Mouse (Mus musculus): ENCODE measurements around the gene Slc16a10.

The Slc16a10 gene

DNA sequence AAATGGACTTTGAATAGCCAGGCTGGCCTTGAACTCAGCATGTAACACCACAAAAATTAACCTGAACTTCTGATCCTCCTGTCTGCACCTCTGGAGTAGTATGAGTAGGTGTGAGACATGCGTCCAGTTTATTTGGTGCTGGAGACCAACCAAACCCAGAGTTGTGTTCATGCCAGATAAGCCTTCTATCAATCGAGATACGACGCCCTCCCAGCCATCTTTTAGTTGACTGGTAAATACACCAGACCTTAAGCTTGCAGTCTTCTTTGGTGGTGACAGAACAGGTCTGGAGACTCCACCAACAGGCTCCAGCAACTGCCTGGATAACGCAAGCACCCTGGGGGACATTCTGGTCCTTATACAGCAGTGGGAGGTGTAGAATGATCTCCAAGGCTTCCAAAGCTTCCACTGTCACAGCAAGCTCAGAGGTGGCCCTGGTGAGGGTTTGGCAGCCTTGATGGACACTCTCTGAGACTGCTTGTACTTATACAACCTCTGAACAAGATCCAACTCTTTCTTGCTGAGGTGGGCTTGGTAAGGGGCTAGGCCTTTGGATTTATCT, 7.6 kb upstream of the Slc16a10 start:
- DNase-seq (ENCODE audit: low spot score in 2 of 2) = no peak

DNA sequence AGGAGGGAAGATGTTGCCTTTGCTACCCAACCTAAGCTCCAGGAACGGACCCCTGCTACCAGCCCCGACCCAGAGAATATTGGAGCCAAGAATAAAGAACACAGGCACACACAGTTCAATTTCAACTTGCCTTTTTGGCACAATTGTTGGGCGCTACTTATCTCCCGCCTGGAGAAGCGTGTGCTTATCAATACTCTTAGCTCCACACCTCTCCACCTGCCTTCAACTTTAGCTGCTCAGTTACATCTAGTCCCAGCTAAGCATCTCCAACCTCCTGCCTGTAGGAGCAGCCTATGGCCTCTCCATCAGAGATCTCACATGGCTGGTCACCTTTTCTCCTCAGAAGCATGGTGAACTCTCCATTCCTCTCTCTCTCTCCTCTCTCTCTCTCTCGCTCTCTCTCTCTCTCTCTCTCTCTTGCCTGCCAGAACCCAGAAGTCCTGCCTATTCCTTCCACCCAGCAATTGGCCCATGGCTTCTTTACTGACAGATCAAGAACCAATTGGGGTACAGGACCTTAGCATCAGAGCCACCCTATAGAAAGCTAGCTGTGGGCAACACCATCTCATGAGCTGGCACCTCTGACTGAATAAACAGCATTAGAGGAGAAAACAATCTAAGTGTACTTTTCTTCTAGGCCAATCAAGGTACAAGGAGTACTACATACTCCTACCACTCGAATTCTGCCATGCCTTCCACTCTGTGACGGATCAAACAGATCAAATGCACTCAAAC, 5.4 kb upstream of the Slc16a10 start:
- DNase-seq (ENCODE audit: low spot score in 2 of 2) = no peak

DNA sequence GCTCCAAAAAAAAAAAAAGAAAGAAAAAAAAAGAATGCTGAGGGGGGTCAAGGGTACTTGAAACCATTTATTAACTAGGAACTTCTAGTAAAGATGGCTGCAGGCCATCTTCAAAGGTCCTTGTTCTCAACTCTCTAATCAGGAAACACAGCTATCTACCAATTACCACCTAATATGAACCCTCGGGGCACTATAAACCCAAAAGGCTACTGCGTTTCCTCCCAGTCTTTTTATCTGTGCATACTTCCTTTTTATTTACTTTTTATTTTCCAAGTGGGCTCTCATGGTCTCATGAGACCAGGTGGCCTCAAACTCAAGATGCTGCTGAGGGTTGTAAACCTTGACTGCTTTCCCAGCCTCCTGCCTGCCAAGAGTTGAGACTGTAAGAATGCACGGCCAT, 4.4 kb upstream of the Slc16a10 start:
- DNase-seq (ENCODE audit: low spot score in 2 of 2) = no peak

DNA sequence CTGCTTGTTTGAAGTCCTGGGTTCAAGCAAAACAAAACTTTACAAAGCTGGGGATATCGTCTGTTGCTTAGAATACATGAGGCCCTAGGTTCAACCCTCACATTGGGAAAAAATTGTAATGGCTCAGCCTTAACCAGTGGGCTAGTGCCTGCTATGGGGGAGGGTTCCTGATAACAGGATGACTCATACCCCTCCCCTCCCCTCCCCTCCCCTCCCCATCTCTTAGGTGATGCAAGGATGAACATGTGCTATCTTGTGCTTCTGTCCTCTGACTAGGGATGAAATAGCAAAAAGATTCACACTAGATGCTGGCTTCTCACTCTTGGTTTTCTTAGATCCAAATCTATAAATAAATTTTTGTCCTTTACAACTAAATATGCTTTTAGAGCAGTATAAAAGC, 2.8 kb upstream of the Slc16a10 start:
- no peak for DNase-seq (ENCODE audit: low spot score in 2 of 2)

DNA sequence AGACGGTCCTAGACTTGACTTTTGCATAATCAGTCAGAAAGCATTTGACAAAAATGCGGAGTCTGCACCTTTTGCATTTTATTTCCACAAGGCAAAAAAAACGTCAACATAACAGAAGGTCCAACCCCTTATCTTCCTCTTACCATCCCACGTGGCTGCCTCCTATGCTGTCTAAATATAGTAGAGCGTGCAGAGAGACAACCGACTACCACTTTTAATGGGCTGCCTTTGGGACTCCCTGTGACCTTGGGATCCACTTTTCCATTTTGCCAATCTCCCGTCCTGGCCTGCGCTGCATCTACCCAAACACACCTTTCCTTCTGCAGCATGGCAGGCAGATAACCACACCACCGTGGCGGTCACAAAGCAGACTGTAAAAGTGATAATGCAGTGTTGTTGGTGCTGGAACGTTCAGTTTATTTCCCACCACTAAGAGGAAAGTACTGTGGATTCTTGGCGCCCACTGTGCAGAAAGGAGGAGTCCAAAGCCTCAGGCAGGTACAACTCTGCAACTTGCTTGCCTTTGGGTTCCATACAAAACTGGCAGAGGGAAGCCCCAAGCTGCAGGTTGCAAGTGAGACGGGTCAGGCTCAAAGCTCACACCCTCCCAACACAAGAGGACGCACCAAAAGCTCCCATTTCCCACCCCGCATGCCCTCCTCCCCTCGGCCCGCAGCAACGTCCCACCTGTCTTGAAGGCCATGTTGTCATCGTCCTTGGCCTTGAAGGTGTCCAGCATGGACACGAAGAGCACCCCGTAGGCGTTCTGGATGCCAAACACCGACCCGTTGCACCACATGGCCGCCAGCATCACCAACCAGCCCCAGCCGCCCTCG, 824 bp downstream of the Slc16a10 start:
- peak; percentile 15 to 29 for DNase-seq (ENCODE audit: low spot score in 2 of 2)

DNA sequence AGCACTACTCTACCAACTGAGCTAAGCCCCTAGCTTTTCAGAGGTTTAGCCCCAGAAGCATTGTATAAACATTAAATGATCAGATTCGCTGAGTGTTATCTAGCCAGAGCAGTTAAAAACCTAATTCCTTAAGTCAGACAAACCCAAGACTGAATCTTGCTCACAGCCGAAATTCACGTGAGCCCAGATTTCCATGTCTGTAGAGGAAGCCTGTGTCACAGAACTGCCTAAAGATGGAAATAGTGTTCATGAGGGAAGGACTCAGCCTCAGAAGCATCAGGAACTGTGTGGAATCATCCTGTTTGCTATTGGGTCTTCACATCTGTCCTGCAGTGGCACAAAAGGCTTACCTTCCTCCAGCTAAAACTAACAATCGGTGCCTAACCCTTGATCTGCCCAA, 2.4 kb downstream of the Slc16a10 start:
- DNase-seq (ENCODE audit: low spot score in 2 of 2) = no peak

DNA sequence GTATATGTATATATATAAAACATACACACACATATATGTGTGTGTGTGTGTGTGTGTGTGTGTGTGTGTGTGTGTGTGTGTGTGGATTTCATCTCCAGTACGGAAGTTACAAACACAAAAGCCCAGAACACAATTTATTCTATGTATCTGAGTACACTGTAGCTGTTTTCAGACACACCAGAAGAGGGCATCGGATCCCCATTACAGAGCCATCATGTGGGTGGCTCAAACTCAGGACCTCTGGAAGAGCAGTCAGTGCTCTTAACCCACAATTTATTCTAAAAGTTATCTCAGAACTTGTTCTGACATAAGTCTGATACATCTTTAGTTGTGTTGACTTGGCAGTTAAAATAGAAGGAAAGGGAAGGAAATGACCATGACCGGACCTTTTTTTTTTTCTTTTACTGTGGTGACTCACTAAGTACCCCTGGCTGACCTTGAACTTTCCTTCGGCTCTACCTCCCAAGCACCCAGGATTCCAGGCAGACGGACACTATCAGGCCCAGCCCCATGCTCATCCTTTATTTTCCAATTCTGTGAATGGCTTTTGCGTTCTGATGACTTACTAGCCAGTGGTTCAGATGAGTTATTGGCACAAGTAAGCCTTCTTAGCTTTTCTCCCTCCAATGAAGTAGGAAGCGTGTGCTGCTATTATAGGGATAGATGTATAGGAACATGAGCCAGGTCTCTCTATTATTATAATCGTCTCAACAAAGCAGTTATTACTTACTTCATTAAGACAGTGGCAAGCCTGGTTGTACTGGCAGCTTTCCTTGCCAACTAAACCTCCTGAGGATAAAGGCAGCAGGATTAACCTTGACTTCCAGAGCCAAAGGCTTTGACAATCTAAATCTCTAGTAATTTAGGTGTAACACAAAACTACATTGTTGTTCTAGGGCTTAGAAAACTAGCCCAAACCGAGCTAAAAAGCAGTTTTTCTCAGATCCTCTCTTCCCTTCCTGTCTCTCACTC, 6.0 kb downstream of the Slc16a10 start:
- DNase-seq (ENCODE audit: low spot score in 2 of 2) = no peak

DNA sequence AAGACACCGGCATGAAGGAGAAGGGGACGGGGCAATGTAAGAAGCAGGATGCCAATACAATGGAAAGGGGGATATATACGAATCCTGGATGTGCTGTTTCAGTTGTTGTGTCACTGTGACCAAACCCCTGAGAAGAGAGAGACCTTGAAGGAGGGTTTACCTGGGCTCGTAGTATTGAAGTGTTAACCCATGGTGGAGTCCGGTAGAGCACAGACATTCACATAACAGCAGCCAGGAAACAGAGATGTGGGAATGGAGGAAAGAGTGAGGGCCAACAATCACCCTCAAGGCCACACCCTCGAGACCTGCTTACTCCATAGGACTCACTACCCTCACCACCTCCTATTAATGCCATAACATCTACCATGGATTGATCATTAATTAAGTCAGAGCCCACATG, 7.2 kb downstream of the Slc16a10 start:
- DNase-seq (ENCODE audit: low spot score in 2 of 2) = no peak

DNA sequence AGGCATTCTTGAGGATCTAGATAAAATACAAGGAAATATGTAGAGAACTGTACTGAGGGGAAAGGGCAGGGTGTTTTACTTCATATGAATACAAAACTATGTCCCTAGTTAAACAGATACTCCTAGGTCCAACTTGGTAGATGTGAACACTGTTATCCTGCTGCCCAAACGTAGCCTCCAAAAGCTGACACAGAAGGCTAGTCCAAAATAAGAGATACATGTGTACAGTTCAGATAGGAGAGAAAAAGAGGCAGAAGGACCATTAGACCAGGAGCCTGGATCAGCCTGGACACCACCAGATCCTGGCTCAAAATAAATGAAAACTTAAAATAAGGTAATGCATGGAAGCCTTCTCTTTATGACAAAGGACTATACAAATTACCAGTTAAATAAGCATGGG, 8.4 kb downstream of the Slc16a10 start:
- no peak for DNase-seq (ENCODE audit: low spot score in 2 of 2)

DNA sequence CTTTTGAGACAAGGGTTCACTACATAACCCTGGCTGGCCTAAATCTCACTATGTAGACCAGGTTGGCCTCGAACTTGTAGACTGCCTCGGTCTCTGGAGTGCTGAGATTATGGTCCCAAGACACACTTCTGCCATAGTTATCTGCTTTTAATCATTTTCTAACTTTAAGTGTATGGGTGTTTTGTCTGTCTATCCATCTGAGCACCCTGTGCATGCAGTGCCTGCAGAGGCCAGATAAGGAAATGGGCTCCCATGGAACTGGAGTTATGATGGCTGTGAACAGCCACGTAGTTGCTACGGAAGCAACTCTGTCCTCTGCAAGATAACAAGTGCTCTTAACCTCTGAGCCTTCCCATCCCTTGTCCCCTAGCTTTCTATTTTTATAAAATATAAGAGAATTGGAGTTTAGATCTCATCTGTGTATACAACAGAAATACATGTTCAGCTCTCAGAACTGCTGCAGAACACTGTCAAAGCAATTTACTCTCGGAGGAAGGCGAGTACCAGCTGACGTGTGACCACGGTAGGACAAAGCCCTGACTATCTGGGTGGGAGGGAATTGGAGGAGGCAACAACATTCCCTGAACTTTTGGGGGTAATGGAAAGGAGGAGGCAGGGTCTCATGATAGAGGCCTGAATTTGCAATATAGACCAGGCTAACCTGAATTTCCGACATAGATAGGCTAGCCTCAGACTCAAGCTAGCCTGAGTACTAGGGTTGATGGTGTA, 10.2 kb downstream of the Slc16a10 start:
- no peak for DNase-seq (ENCODE audit: low spot score in 2 of 2)

DNA sequence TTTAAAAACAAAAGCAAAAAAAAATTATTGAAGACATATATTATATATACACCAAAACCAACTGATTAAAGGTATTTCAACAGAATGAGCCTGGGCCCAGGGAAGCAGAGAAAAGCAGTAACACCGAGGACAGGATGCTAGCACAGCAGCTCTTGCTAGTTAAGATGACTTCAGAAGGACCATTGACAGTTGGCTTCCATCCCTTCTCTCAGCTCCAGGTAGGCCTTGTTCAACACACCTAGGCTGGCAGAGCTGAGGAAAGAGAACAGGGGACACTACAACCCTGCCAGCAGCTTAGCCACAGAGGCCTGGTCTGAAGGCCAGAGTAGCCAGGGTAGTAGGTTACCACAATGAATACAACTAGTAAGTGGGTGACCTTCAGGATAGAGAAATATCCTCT, 11.9 kb downstream of the Slc16a10 start:
- no peak for DNase-seq (ENCODE audit: low spot score in 2 of 2)

DNA sequence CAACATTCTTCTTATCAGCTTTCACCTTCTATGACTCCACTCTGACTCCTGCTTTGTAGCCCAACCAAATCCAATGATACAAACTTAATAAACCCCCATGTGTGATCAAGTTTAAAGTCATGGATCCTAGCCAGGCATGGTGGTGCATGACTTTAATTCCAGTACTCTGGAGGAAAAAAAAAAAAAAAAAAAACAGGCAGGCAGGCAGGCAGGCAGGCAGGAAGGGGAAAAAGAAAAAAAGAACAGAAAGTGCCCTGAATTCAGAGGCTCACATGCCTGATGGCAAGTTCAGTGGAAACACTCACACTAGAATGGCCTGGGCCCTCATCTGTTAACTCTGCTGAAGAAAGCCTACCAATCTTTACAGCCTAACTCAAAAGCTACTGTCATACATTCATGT, 12.9 kb downstream of the Slc16a10 start:
- no peak for DNase-seq (ENCODE audit: low spot score in 2 of 2)

DNA sequence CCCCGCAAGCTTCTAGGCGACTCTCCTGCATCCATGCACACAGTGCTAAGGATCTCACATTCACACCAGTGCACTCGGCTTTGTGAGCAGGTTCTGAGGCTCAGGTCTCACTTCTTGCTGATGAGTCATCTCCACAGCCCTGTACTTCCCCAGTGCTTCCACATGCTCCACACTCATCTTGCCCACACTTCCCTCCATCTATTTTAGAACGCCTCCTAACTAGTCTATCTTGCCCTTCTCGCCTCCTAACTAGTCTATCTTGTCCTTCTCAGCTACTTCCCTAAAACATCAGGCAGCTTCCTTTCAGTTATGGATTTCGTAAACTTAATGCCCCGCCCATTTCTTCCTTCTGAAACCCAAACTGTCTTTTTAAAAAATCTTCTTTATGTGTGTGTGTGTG, 13.6 kb downstream of the Slc16a10 start:
- DNase-seq (ENCODE audit: low spot score in 2 of 2) = peak; percentile 47 to 50

DNA sequence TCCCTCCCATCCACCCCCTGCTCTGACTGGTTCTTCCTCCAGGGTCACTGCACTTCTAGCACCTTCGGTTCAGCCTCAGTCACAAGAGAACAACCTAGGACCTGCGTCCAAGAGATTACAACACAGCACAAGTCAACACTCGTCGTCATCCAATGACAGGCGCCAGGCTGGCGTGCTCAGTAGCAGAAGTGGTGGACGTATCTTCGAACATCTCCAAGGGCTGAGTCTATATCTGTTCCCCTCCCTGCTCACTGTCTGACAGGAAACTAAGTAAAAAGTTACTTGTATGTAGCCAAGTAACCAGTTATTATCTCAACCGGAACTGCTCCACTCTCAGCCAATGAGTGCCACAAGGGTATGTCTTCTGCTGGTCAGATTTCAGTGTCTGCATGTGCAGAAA, 16.9 kb downstream of the Slc16a10 start:
- DNase-seq (ENCODE audit: low spot score in 2 of 2) = no peak

DNA sequence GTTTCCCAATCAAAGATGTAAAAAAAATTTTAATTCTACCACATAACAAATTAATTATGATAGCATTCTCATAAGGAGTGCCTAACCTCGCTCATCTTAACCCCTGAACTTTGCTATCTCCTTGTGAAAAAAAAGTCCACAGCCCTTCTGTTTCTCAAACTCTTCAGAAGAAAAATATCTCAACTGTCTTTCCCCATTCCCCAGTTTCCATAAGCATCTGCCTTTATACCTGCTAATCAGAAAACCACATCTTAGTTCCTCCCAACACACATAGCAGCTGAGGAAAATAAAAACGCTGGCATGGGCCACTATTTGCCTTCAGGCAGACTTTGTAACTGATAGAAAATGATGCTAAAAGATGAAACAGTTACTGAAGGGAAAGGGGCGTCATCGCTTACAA, 17.5 kb downstream of the Slc16a10 start:
- DNase-seq (ENCODE audit: low spot score in 2 of 2) = no peak

DNA sequence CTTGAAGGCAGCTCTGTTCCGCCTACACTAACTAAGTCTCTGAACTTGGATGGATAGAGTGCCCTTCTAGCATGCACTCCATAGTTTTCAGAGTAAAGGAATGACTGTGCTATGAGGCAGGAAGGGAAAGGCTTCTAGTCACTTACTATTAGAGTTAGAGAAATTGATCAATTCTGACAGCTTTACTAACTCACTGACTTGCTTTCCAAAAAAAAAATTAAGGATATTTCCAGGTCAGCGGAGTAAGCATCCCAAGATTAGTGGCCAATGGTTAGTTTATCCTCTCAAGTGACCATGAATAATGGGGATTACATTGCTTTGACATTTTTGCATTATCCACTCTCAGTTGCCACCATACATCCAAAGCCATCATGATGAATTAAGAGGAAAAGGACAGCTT, 18.0 kb downstream of the Slc16a10 start:
- DNase-seq (ENCODE audit: low spot score in 2 of 2) = no peak

DNA sequence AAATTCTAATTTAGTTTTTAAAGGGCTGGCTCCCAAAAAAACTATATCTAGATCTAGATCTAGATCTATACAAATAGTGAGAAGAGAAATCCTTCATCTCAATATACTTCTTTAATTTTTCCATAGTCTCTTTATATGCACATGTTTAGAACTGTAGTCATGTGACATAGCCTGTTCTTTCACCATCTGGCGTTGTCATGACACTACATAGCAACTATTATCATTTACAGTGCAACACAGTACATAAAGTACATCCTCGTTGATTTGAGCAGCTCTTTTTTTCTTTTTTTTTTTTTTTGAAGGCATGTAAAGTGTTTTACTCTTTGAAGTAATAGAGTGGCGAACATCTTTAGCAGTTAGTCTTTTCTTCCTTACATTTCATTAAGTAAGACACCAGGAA, 22.6 kb downstream of the Slc16a10 start:
- DNase-seq (ENCODE audit: low spot score in 2 of 2) = no peak

DNA sequence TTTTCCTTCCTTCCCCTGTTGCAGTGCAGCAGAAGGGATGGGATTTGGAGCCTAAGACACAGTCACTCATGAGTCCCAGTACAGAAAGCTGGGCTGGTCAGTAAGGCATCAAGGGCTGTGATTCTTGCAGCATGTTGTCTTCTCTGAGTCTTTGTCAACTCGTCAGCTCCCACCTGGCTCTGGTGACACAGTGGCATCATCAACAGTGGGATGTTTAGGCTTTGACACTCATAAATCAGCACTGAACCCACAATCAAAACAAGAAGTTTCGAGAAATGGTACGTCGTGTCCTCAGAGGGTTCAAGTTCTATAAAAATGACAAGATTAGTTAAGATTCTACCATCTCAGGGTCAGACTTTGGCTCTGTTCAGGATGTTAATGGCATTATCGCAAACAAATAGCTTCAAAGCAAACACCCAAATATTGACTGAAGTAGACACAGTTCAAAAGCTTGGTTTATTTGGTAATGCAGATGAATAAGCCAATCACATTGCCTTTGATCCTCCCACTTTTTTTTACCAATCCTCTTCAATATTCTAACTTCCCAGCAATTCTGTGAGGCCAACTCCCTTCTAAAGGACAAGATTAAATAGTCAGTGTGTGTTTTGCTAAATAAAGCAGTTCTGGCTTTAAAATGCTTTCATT, 23.2 kb downstream of the Slc16a10 start:
- no peak for DNase-seq (ENCODE audit: low spot score in 2 of 2)

DNA sequence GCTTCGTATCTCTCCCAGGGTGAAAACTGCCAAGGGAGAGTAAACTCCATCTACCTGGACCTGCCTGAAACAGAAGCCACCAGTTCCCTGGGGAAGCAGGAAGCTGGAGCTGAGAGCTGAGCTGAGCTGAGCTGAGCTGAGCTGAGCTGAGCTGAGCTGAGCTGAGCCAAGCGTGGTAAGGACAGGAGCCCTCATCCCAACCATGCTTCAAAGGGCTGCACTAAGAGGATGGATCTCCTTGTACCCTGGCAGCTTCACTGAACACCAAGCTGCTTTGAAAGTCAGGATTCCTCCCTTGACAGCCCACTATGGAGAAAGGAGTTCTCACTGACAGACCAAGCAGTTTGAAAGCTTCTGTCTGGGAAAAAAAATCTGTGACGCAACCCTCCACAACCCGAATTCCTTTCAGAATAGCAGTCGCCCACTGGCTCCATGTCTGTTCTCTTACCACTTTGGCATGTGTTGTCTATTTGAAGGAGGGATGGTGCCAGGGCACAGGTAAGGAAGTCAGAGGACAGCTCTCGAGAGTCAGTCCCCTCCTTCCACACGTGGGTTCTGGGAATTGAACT, 28.5 kb downstream of the Slc16a10 start:
- no peak for DNase-seq (ENCODE audit: low spot score in 2 of 2)

DNA sequence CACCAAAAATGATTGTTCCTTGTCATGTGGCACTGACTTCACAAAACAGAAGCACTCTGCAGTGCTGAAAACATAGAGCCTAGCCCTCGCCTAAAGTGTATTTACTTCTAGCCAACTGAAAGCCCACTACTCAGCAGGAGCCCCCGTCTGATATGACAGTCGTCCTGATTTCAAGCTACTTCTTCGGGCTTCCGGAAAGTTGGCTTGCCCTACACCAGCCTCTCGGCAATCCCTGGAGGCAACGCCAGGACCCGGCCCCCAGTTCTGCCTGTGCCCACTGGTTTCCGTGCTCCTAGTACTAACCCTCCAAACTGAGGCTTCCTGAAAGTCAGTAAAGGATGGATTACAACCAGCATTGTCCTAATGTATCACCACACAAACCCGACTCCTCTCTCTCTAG, 29.8 kb downstream of the Slc16a10 start:
- DNase-seq (ENCODE audit: low spot score in 2 of 2) = no peak

All from right cerebral cortex, adult 2 months (tissue).